Mouse (Mus musculus): ENCODE results near the gene Slc7a15.

GRCm38 (mm10) chr12:8511037-8511882, 87.6 kb downstream of the Slc7a15 start:
- TF ChIP-seq POLR2A (IDR thresholded peaks at IDR 0.05; ENCODE audit: insufficient read depth, low read length) (no peak), CTCF (IDR thresholded peaks at IDR 0.05; ENCODE audit: low read depth, low read length) (no peak)
